Mouse (Mus musculus): ENCODE data around the gene Kat8. TPM values are rescaled to one million over a fixed set of nuclear protein-coding genes. Genes with fewer than 3 reads are reported as not detected.

Gene Kat8
- polyA plus RNA-seq, 1 experiment from 2014 or later, result 46.9 TPM

Other genes with a start within 250 kb of the Kat8 start
- gene Bcl7c, start 203.6 kb upstream of the Kat8 start, polyA plus RNA-seq (2015; fragmentation: Nextera tagmentation; extraction: Ambion mirVana), result 41.7 and 43.2 TPM in 2 replicates
- gene Ctf1, start 199.8 kb upstream of the Kat8 start, polyA plus RNA-seq (2015; fragmentation: Nextera tagmentation; extraction: Ambion mirVana), result 3.2 and 3.3 TPM in 2 replicates
- gene Ctf2, start 180.3 kb upstream of the Kat8 start, polyA plus RNA-seq (2015; fragmentation: Nextera tagmentation; extraction: Ambion mirVana), result 0.10 TPM in 1 of 2 replicates, not detected in the other
- 7.4 and 8.0 TPM in 2 replicates for gene Fbxl19, start 168.0 kb upstream of the Kat8 start, polyA plus RNA-seq (2015; fragmentation: Nextera tagmentation; extraction: Ambion mirVana)
- 8.8 TPM in 2 replicates for gene Orai3, start 142.7 kb upstream of the Kat8 start, polyA plus RNA-seq (2015; fragmentation: Nextera tagmentation; extraction: Ambion mirVana)
- 12.8 and 18.0 TPM in 2 replicates for gene Setd1a, start 135.8 kb upstream of the Kat8 start, polyA plus RNA-seq (2015; fragmentation: Nextera tagmentation; extraction: Ambion mirVana)
- gene Gm49388, start 126.9 kb upstream of the Kat8 start, polyA plus RNA-seq (2015; fragmentation: Nextera tagmentation; extraction: Ambion mirVana), result not detected in 2 replicates
- 8.4 and 10.3 TPM in 2 replicates for gene Hsd3b7, start 111.9 kb upstream of the Kat8 start, polyA plus RNA-seq (2015; fragmentation: Nextera tagmentation; extraction: Ambion mirVana)
- 18.3 and 19.7 TPM in 2 replicates for gene Stx4a, start 88.2 kb upstream of the Kat8 start, polyA plus RNA-seq (2015; fragmentation: Nextera tagmentation; extraction: Ambion mirVana)
- 66.5 and 82.2 TPM in 2 replicates for gene Stx1b, start 88.0 kb upstream of the Kat8 start, polyA plus RNA-seq (2015; fragmentation: Nextera tagmentation; extraction: Ambion mirVana)
- gene Zfp646, start 36.3 kb upstream of the Kat8 start, polyA plus RNA-seq (2015; fragmentation: Nextera tagmentation; extraction: Ambion mirVana), result 8.3 and 10.6 TPM in 2 replicates
- 37.8 and 38.8 TPM in 2 replicates for gene Zfp668, start 35.7 kb upstream of the Kat8 start, polyA plus RNA-seq (2015; fragmentation: Nextera tagmentation; extraction: Ambion mirVana)
- gene Prss53, start 21.5 kb upstream of the Kat8 start, polyA plus RNA-seq (2015; fragmentation: Nextera tagmentation; extraction: Ambion mirVana), result 1.1 and 1.2 TPM in 2 replicates
- gene Gm21974, start 17.1 kb upstream of the Kat8 start, polyA plus RNA-seq (2015; fragmentation: Nextera tagmentation; extraction: Ambion mirVana), result not detected in 2 replicates
- 55.1 and 59.5 TPM in 2 replicates for gene Vkorc1, start 16.9 kb upstream of the Kat8 start, polyA plus RNA-seq (2015; fragmentation: Nextera tagmentation; extraction: Ambion mirVana)
- 61.3 and 67.1 TPM in 2 replicates for gene Bckdk, start 8.4 kb upstream of the Kat8 start, polyA plus RNA-seq (2015; fragmentation: Nextera tagmentation; extraction: Ambion mirVana)
- gene Prss8, start 17.6 kb downstream of the Kat8 start, polyA plus RNA-seq (2015; fragmentation: Nextera tagmentation; extraction: Ambion mirVana), result 0.20 and 0.27 TPM in 2 replicates
- 12.2 and 13.4 TPM in 2 replicates for gene Prss36, start 34.2 kb downstream of the Kat8 start, polyA plus RNA-seq (2015; fragmentation: Nextera tagmentation; extraction: Ambion mirVana)
- 283 and 325 TPM in 2 replicates for gene Fus, start 54.9 kb downstream of the Kat8 start, polyA plus RNA-seq (2015; fragmentation: Nextera tagmentation; extraction: Ambion mirVana)
- gene Pycard, start 81.4 kb downstream of the Kat8 start, polyA plus RNA-seq (2015; fragmentation: Nextera tagmentation; extraction: Ambion mirVana), result 2.3 and 6.9 TPM in 2 replicates
- gene Trim72, start 91.4 kb downstream of the Kat8 start, polyA plus RNA-seq (2015; fragmentation: Nextera tagmentation; extraction: Ambion mirVana), result not detected in 2 replicates
- 0.83 and 0.90 TPM in 2 replicates for gene Itgam, start 150.1 kb downstream of the Kat8 start, polyA plus RNA-seq (2015; fragmentation: Nextera tagmentation; extraction: Ambion mirVana)
- gene Gm49368, start 150.2 kb downstream of the Kat8 start, polyA plus RNA-seq (2015; fragmentation: Nextera tagmentation; extraction: Ambion mirVana), result not detected in 2 replicates
- 0.09 and 0.21 TPM in 2 replicates for gene Itgax, start 217.0 kb downstream of the Kat8 start, polyA plus RNA-seq (2015; fragmentation: Nextera tagmentation; extraction: Ambion mirVana)
- not detected in 2 replicates for gene Itgad, start 241.9 kb downstream of the Kat8 start, polyA plus RNA-seq (2015; fragmentation: Nextera tagmentation; extraction: Ambion mirVana)